Mouse (Mus musculus): ENCODE data around the gene App. TPM values are rescaled to one million over a fixed set of nuclear protein-coding genes. Genes with fewer than 3 reads are reported as not detected.

App gene
- total RNA-seq, 2 experiments from 2014 or later = 1,358 to 1,417 TPM

DNA sequence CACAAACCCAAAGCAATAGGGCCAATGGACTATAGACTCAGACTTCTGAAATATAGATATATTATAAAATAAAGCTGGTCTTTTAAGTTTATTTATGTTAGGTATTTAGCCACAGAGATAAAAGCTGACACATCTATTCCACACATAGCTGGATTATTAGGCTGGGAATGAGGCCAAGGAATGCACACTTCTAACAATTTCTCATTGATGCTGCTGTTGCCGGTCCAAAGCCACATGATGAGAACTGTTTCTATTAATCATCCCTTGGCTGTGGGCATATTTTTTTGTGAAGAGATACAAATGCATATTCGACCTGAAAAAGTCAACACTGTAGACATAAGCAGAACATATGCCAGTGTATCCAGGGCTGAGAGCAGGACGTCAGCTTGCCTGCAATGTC lies 176.0 kb downstream of the App start:
- intact Hi-C loops (cut with DNase I) = loop anchor here (5.0 kb wide), 1 partner anchor 260 kb away; the partner anchor contains the start of gene Mrpl39
- no peak for DNase-seq (ENCODE audit: low spot score in 2 of 2)

DNA sequence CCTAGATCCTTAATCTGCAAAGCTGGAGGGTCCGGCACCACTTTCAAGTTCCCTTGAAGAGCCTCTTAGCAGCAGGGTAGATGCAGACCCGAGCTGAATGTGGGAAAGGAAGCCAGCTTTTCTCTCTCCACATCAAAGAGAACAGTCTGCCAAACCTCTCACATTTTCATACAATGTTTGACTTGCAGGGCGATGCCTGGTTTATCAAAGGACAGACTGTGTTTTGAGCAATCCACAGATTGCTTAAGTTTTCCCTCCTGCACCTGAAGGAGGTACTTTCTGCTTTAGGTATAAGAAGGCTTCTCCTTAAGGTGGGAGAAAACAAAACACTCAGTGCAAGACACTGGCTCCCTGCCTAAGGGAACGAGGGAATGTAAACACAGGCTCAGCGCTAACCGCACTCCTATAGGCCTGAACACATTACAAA lies 178.1 kb downstream of the App start:
- DNase-seq (ENCODE audit: low spot score in 2 of 2) = no peak
- intact Hi-C loops (cut with DNase I) = loop anchor here (5.0 kb wide), 1 partner anchor 258 kb away; the partner anchor contains the start of gene Mrpl39

DNA sequence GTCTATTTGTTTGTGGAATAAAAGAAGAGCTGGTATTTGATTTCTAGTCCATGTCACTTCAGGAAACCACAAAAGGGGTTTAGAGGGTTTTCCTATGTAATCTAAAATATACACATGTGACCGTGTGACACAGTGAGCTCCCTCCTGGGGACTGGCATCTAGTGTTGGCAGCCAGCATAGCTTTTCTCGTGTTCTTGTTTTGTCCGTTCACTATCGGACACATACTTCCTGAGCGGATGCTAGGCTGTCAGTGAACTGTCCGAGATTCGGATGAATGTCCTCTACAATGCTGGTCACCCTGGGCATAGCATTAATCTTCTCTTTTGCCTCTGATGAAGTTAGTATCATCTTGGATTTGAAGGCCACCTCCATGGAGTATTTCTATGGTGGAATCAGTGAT lies 180.7 kb downstream of the App start:
- intact Hi-C loops (cut with DNase I) = no loop called here
- no peak for DNase-seq (ENCODE audit: low spot score in 2 of 2)

DNA sequence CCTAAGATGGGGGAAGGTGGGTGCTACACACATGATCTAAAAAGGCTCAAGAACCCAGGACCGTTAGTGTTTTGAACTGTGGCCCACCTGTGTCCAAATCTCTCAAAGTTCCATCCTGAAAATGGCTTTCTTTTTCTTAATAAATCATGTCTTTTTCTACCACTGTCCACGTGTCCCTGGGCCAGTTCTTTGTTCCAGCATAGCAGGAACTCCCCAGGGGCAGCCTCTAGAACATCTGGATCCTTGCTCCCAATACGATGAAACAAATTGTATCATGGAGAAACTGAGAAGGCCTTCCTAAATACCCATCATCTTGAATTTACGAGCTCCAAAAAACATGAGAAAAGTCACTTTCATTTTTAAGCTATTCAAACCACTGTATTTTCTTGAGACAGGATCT lies 182.6 kb downstream of the App start:
- intact Hi-C loops (cut with DNase I) = no loop called here
- no peak for DNase-seq (ENCODE audit: low spot score in 2 of 2)

DNA sequence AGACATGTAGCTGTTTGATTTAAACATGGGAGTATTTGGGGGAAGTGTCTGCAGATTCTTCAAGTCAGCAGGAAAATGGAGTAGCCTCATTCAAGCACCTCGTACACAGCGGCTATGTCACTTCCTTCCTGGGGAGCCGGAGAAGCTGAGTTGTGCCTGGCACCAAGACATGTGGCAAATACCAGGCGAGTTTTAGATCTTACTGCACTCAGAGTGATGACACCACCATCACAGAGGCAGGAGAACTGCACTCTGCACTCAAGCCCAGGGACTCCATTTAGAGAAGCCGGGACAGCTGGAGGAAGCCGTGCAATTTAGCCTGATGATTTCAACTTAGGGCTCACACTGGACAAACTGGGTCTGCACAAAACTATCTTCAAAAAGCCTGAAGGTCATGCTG lies 183.6 kb downstream of the App start:
- intact Hi-C loops (cut with DNase I) = no loop called here

DNA sequence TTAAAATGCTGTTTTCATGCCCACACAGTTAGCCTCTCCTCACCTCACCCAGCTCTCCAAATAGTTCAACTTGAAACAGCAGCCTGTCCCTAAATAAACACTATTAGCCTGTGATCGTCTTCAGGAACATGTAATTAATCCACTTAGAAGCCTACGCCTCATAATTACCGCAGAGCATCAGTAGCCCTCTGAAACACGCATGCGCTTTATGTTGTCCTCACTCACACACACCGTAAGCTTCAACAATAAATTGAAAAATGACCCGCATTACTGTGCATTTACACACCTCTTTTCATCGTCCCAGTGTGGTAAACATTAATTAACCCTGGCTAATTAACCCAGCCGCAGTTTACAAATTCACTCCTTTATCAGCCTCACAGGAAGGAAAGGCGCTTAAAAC lies 184.1 kb downstream of the App start:
- intact Hi-C loops (cut with DNase I) = no loop called here
- DNase-seq (ENCODE audit: low spot score in 2 of 2) = no peak

More for the DNA sequence above, 183.6 kb downstream of the App start:
- peak in 1 of 2 experiments; percentile 42 for DNase-seq (ENCODE audit: low spot score in 2 of 2)

DNA sequence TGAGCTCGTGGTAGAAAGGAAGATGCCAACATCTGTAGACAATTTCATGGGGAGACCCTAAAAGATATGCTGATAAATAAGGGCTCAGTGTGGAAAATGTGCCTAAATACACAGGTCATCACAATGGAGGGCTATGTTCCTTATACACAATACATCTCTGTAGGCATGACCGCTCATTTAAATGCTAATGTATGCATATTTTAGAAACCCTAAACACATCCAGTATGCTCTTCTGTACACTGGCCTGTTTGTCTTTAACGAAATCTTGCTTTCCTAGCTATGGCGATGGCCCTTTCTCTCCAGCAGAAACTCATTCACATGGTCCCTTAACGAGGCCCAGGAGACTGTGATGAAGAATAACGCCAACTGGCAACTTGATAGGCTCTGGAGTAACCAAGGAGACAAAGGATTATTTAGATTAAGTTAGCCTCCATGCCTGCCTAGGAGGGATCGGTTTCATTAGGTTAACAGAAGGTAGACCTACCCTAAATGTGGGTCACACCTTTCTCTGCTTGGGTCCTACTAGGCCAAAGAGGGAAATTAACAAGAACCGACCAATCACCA lies 185.8 kb downstream of the App start:
- DNase-seq (ENCODE audit: low spot score in 2 of 2) = no peak
- intact Hi-C loops (cut with DNase I) = no loop called here

DNA sequence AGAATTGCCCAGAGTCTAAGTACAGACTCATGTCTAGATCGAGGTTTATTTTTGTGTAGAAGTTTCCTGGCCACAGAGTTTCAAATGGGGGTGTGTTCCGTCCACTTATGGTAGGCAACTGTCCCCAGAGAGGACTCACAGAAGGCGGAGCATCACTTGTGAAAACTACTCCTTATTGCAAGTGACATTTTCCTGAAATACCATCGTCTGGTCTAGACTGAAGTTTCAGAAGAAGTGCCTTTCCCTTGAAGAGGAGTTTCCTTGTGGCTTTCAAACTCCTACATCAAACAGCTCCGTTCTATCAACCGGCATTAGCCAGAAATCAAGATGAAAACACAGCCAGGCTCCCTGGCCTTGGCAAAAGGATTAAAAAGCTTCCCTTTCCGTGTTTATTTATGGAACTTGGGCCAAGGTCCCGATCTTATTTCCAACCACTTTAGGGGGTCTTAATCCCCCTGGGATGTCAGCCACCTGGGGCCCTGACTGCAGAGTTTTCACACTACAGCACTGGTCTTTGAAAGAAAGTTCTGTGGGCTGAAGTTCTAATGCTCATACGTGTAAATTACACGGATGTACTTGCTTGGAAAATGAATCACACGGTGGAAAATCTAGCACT lies 187.4 kb downstream of the App start:
- intact Hi-C loops (cut with DNase I) = no loop called here
- no peak for DNase-seq (ENCODE audit: low spot score in 2 of 2)

DNA sequence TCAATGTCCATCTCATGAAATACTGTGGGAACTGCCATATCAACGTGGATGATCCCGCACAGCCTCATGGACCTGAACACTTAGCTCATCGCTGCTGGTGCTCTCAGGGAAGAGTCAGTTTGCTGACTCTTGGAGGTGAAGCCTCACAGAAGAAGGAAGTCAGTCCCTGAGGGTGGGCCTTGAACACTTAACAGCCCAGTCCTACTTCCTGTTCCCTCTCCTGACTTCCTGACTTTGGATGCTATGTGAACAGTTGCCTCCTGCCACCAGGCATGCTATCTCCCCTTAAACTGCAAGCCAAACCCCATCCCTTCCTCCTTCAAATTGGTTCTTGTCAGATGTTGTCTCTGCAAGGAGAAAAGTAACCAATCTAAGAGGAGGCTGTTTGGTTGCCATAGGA lies 188.2 kb downstream of the App start:
- DNase-seq (ENCODE audit: low spot score in 2 of 2) = no peak
- intact Hi-C loops (cut with DNase I) = no loop called here

DNA sequence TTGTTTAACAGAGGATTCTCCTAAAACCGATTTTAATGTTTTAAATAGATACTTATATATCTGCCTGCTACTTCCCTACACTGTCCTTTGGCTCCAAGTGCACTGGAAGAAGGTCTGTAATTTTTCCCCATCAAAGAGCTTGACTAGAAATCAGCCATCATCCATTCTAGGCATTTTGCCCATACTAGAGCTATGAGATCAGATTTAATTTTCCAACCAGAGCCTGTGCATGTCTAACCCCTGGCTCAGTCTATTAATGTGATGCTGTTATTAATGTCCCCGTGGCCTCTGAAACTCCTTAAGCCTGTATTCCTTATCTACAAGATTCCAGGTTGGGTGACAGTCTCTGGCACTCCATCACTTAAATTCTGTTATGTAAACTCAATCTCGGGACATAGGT lies 190.1 kb downstream of the App start:
- DNase-seq (ENCODE audit: low spot score in 2 of 2) = no peak
- intact Hi-C loops (cut with DNase I) = no loop called here

DNA sequence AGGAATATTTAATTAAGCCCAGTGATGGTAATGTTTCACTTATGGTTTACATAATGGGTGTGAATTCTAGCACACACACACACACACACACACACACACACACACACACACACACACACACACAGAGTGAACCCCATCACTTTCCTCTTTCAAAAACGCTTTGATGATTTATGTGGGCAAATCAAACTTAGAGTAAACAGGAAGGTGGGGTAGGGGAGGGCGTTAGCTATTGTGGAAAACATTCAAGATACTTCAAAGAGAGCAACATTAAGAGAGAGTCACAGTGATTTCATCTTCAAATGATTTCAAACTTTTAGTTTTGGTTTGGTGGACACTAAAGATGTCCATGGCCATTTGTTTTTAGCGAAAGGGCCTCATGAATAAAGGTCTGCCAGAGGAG lies 191.0 kb downstream of the App start:
- intact Hi-C loops (cut with DNase I) = no loop called here
- DNase-seq (ENCODE audit: low spot score in 2 of 2) = no peak

DNA sequence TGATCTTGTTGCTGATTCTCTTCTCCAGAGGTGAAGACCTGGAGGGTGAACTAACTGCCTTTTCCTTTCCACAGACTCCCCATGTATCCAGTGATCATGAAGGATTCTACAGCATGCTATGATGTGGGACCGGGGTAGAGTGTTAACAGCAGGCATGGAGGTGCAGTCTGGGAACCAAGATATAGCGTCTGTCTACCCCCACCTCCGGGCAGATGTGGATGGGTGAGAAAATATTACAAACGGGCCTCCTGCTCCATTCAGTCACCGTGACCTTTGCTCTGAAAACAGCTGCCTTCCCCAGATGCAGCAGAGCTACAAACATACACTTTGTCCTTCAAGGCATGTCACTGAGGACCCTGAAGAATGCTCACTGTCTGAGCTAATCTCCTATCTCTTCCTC lies 195.0 kb downstream of the App start:
- intact Hi-C loops (cut with DNase I) = no loop called here
- no peak for DNase-seq (ENCODE audit: low spot score in 2 of 2)

DNA sequence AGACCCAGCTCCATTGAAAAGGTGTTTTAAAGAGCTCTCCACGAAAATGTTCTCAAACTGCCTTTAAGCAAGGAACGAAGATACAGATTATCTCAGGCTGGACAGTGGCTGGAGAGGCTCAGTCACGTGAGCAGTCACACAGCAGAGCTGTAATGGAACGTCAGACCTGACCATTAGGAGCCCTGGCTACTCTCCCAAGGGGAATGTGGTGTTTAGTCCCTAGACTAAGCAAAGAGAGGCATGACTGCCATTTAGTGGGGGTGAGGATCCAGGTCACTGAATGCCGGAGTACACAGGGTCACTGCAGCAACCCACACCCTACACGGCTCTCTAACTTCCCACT lies 199.4 kb downstream of the App start:
- intact Hi-C loops (cut with DNase I) = no loop called here
- no peak for DNase-seq (ENCODE audit: low spot score in 2 of 2)

DNA sequence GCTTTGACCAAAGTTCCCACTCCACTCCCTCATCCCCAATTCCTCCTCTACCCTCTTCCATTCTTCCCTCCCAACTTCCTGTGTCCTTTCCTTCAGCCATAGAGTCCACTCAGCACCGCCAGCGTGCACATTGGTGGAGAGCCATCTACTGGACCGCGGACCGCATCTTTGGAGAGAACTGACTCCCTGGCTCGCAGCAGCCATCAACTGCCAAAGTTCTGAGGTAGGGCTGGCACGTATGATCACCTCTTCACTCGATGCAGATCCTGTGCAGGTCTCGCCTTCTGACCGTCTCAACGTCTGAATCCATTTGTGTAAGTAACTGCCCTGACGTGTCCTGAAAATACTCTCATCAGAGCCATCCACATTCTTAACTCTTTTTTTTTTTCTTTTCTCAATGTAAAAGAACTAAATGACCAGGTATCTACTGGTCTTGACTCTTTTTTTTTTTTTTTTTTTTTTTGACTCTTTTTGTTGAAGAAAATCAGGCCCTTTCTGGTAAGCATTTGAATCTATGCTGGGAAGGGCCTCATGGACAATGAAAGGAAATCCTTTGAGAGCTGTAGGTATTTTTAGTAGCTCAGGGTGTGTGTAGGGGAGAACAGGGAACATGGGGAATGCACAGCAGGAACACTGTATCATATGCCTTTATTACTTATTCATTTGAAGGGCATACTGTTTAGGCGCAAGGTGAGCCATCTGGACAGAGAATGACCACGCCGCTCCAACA lies 200.0 kb downstream of the App start:
- intact Hi-C loops (cut with DNase I) = no loop called here
- no peak for DNase-seq (ENCODE audit: low spot score in 2 of 2)

DNA sequence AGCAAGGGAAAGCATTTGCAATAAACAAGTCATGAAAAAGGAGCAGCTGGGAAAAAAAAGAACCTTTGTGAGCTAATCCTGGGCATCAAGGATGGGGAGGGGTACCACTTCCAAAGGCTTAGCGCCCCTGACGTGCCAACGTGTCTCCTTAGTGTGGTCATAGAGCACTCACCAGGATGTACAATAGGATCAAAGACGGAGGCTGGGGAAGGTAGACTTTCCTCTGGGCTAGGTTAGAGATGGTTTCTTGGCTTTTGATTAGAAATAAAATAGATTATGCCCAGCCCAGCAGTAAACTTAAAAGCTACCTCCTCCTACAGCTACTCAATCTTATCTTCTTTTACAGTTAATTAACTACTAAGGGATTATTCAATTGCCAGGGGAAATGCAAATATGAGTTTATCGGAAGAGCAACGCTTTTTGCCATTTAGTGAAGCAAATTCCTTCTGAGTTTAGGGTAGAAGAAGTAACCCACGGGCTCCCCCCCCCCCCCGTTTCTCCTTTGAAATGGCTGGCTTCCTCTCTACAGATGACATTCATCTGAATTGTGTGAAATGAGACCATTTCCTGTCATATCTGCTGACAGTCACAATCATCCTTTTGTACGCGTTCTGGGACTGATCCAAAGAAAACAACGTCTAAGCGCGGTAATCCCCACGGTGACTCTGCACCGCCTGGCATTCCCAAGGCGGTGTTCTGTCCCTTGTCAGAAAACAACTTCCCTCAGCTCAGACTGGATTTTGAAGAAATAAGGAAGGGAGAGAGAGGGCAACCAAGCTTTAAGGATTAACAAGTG lies 201.8 kb downstream of the App start:
- no peak for DNase-seq (ENCODE audit: low spot score in 2 of 2)
- intact Hi-C loops (cut with DNase I) = no loop called here

DNA sequence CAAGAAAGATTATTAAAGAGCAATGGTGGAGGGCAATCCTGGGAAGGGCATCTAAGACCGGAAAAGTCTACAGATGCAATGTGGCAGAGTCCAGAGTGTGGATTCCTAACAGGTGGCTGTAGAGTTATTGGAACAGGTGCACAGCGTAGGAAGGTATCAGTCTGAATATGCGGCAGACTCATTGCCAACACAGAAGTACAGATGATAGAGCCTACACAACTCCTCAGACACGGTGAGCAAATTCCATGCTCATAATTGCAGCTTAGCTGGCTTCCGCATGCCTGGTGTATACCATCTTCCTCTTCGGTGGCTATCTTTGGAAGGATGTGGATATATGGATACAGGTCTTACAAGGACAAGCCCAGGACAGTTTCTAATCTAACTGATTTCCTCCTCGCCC lies 204.5 kb downstream of the App start:
- peak in 1 of 2 experiments; percentile 65 for DNase-seq (ENCODE audit: low spot score in 2 of 2)
- intact Hi-C loops (cut with DNase I) = loop anchor here (1.0 kb wide), 1 partner anchor 33 kb away; no protein-coding TSS in a partner anchor

DNA sequence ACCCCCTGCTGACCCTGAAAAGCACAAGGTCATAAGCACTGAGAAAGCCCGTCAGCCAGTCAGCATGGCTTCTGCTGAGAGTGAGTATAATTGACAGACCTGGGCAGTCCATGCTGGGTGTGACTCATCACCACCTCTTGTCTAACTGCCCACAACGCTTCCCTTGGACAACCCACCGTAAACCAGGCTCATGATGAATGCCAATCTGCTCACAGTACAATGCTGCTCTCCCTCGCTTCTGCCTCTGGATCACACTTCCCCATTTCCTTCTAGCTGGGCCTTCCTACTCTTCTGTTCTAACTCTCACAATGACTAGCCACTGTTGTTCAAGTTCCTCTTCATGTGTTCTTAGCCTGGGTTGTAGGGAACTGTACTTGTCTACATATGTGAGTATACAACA lies 206.6 kb downstream of the App start:
- DNase-seq (ENCODE audit: low spot score in 2 of 2) = peak in 1 of 2 experiments; percentile 57
- intact Hi-C loops (cut with DNase I) = no loop called here

DNA sequence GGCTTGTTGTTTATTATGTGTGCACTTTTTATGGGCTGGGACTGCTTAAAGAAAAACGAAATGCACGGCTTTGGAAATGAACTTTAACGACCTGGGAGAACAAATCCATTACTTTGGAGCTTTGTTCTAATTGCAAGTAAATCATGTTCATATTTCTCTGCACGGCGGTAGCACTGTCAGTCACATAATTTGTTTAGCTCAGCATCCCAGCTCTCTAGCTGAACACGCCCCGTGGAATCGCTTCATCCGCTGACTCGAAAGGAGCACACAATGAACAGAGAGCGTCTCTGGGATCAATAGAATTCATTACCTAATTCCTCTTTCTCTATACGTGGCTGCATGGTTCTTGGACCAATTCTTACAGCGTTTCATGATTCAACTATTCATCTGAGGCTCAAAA lies 207.5 kb downstream of the App start:
- intact Hi-C loops (cut with DNase I) = no loop called here
- DNase-seq (ENCODE audit: low spot score in 2 of 2) = no peak

DNA sequence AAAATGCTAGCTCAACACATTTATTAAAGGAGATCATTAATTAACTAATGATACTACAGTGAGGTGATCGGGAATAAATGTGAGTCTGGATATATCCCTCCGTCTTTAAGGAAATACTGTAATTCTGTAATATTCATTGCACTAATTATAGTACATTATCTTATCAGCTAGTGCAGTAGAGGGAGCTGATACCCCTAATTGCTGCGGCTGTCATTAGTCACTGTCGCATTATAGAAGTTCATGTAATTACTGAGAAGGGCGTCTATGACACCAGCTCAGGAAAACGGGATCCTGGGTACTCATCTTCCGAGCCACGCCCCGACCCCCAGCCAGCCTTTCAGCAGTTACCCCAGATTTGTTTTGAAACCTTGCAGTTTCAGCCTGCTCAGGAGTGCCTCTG lies 209.6 kb downstream of the App start:
- DNase-seq (ENCODE audit: low spot score in 2 of 2) = no peak
- intact Hi-C loops (cut with DNase I) = no loop called here

DNA sequence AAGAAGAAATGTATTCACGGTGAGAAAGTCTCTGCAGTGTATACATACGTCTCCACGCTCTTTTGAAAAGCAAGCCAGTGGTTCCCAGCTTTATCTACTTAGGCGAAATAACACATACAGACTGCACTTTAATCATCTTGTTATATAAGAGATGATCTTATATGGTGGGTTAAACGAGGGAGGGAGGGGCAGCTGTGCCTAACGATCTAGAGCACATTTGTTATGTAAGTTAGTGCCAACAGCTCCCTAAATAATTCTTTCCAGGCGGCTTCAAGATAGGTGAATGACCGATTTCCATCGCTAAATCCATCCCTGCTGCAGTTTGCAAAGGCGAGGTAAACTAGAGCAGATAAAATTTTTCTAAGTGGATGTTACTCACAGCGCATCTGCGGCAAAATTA lies 210.0 kb downstream of the App start:
- intact Hi-C loops (cut with DNase I) = no loop called here
- DNase-seq (ENCODE audit: low spot score in 2 of 2) = peak; percentile 53 to 77

All from left cerebral cortex, postnatal 25 days (tissue).